Mouse (Mus musculus) G1E (cell line): Measurements from ENCODE around the gene Mdk. TPM values are rescaled to one million over a fixed set of nuclear protein-coding genes. Genes with fewer than 3 reads are reported as not detected.

Experiments
- ATAC-seq: 2 replicates; pipeline ENCODE4 v1.8.0; 2016; ENCODE audit warnings: mild to moderate bottlenecking; ENCODE audit not compliant: insufficient number of reproducible peaks, poor library complexity, low FRiP score, severe bottlenecking; ENCODE audit errors: extremely low read depth
- DNase-seq: peaks from one replicate; pipeline ENCODE4 v3.0.0; 2012; ENCODE audit warnings: low spot score
- H3K27me3 ChIP-seq: 2 replicates; pipeline ENCODE4 v1.6.1; 2012; ENCODE audit warnings: mild to moderate bottlenecking, low read length, inconsistent platforms; ENCODE audit not compliant: insufficient read depth
- H3K36me3 ChIP-seq: replicated peaks from 2 replicates; pipeline ENCODE3; 2012; ENCODE audit warnings: mild to moderate bottlenecking, inconsistent platforms
- H3K4me1 ChIP-seq: 2 replicates; pipeline ENCODE4 v1.6.1; 2012; ENCODE audit warnings: low read depth, low read length, inconsistent platforms, mixed read lengths; ENCODE audit not compliant: insufficient read depth
- H3K4me3 ChIP-seq: 2 replicates; pipeline ENCODE4 v1.5.1; 2012; ENCODE audit warnings: low read depth, mild to moderate bottlenecking, inconsistent platforms, low read length, moderate library complexity, mixed read lengths
- H3K9me3 ChIP-seq: replicated peaks from 2 replicates; pipeline ENCODE4 v1.6.1; 2012; ENCODE audit warnings: inconsistent platforms
- CTCF ChIP-seq: IDR thresholded peaks from 2 replicates; pipeline ENCODE4 v1.5.1; 2012; ENCODE audit warnings: low read depth, low read length, inconsistent platforms, mixed read lengths
- GATA1 ChIP-seq: IDR thresholded peaks from 2 replicates; pipeline ENCODE4 v1.6.1; 2012; ENCODE audit warnings: borderline replicate concordance, low read length, inconsistent platforms, mixed read lengths
- GATA2 ChIP-seq: IDR thresholded peaks from 2 replicates; pipeline ENCODE4 v1.6.1; 2012; ENCODE audit warnings: low read depth, low read length, inconsistent platforms, borderline replicate concordance
- POLR2AphosphoS5 ChIP-seq: IDR thresholded peaks from 2 replicates; pipeline ENCODE4 v1.6.1; 2012; ENCODE audit warnings: low read depth, low read length, inconsistent platforms; ENCODE audit not compliant: insufficient replicate concordance
- TAL1 ChIP-seq: conservative IDR thresholded peaks from 2 replicates; pipeline ENCODE4 v1.6.1; 2012; ENCODE audit warnings: low read depth, low read length, inconsistent platforms, mixed read lengths
- polyA plus RNA-seq: library from polyadenylated mRNA; stranded (reverse); fragments of >175 nt; gene quantifications from 2 replicates; pipeline ENCODE4 v1.2.3, GENCODE M21; 2012
- total RNA-seq, 2 experiments: library from RNA; stranded (forward) in 1 of 2; stranded (reverse) in 1 of 2; fragments of 200-1000 nt in 1 of 2; fragments of >200 nt in 1 of 2; fragmentation: Nextera tagmentation in 1 of 2; gene quantifications; 2 replicates each; pipeline ENCODE4 v1.2.3; 2014 to 2017

The Mdk gene
- total and polyA plus RNA-seq, 3 experiments, result 0.76 to 5.5 (median 4.9) TPM

- ATAC-seq, result no peak
- peak; percentile 45 for DNase-seq
These were observed 2.2 kb downstream of the Mdk start for GRCm38 (mm10) chr2:91929936-91930335.

GRCm38 (mm10) chr2:91929455-91929854, 2.6 kb downstream of the Mdk start:
- peaks cover 66% of the 10 kb centered on the region for H3K4me1 ChIP-seq
- H3K36me3 ChIP-seq, result peaks cover 40% of the 10 kb centered on the region
- ATAC-seq (no peak), DNase-seq (no peak)
- TF ChIP-seq CTCF (no peak), POLR2AphosphoS5 (no peak), GATA2 (no peak), TAL1 (no peak)
- peaks cover 40% of the 10 kb centered on the region for H3K27me3 ChIP-seq
- H3K4me3 ChIP-seq, result no peak overlapping the region
- no peaks in the 10 kb centered on the region for H3K9me3 ChIP-seq

More at GRCm38 (mm10) chr2:91929936-91930335, 2.2 kb downstream of the Mdk start:
- Histone ChIP-seq H3K27me3 (peaks cover 40% of the 10 kb centered on the region), H3K4me1 (peaks cover 70% of the 10 kb centered on the region), H3K9me3 (no peaks in the 10 kb centered on the region), H3K4me3 (no peak overlapping the region), H3K36me3 (peaks cover 45% of the 10 kb centered on the region)
- no peak for TF ChIP-seq GATA2
- no peak for TF ChIP-seq GATA1
- no peak for TF ChIP-seq TAL1

GRCm38 (mm10) chr2:91928534-91929350, 3.4 kb downstream of the Mdk start:
- Histone ChIP-seq H3K36me3 (peaks cover 33% of the 10 kb centered on the region), H3K27me3 (peaks cover 43% of the 10 kb centered on the region)
- DNase-seq, result peak; percentile 2

GRCm38 (mm10) chr2:91927826-91928533, 4.1 kb downstream of the Mdk start:
- Histone ChIP-seq H3K4me3 (peak overlapping the region; percentile 14; the same call in 1 of the 2 replicates), H3K27me3 (peaks cover 51% of the 10 kb centered on the region), H3K4me1 (peaks cover 51% of the 10 kb centered on the region), H3K36me3 (peaks cover 25% of the 10 kb centered on the region), H3K9me3 (peaks cover 11% of the 10 kb centered on the region)
- ATAC-seq, result no peak
- peak; percentile 60 for DNase-seq
- TF ChIP-seq GATA2, result no peak
- no peak for TF ChIP-seq GATA1
- TF ChIP-seq CTCF, result peak; percentile 36

More at GRCm38 (mm10) chr2:91928534-91929350, 3.4 kb downstream of the Mdk start:
- no peak for ATAC-seq
- Histone ChIP-seq H3K4me3 (no peak overlapping the region), H3K4me1 (peaks cover 58% of the 10 kb centered on the region), H3K9me3 (peaks cover 3% of the 10 kb centered on the region)
- no peak for TF ChIP-seq POLR2AphosphoS5

GRCm38 (mm10) chr2:91926949-91927348, 5.1 kb downstream of the Mdk start, which contains the start of gene Chrm4:
TSS of gene Chrm4 (plus strand) at chr2:91927249.
- DNase-seq (no peak), ATAC-seq (no peak)
- TF ChIP-seq CTCF (no peak), TAL1 (no peak)
- Histone ChIP-seq H3K9me3 (peaks cover 21% of the 10 kb centered on the region), H3K27me3 (peaks cover 58% of the 10 kb centered on the region), H3K4me1 (peaks cover 41% of the 10 kb centered on the region), H3K36me3 (peaks cover 19% of the 10 kb centered on the region), H3K4me3 (peak within 1 kb of the TSS; percentile 14; the same call in 1 of the 2 replicates)

- Histone ChIP-seq H3K36me3 (peaks cover 6% of the 10 kb centered on the region), H3K4me3 (no peak overlapping the region)
- no peak for DNase-seq
These were observed 6.7 kb downstream of the Mdk start for GRCm38 (mm10) chr2:91925442-91925841.

More at GRCm38 (mm10) chr2:91925442-91925841, 6.7 kb downstream of the Mdk start:
- Histone ChIP-seq H3K9me3 (peaks cover 30% of the 10 kb centered on the region), H3K27me3 (peaks cover 55% of the 10 kb centered on the region), H3K4me1 (peaks cover 25% of the 10 kb centered on the region)
- ATAC-seq, result no peak
- no peak for TF ChIP-seq POLR2AphosphoS5
